Mouse (Mus musculus) mouse embryonic stem cell (cell line): ENCODE data around the gene Fhit.

Experiments
- in situ Hi-C, 2 experiments: fragments of 300-500 bp; cut with MboI; formaldehyde crosslinking; loops; 1 replicate in 1 of 2; 3 replicates in 1 of 2; pipeline ENCODE4 v1.14.3; 2019 to 2020; ENCODE audit warnings: low sequenced_read_pairs in 2 of 2, low pct_unique_long_range_greater_than_20kb in 1 of 2, mixed read lengths in 1 of 2; ENCODE audit not compliant: unreplicated experiment in 1 of 2

The Fhit gene

DNA sequence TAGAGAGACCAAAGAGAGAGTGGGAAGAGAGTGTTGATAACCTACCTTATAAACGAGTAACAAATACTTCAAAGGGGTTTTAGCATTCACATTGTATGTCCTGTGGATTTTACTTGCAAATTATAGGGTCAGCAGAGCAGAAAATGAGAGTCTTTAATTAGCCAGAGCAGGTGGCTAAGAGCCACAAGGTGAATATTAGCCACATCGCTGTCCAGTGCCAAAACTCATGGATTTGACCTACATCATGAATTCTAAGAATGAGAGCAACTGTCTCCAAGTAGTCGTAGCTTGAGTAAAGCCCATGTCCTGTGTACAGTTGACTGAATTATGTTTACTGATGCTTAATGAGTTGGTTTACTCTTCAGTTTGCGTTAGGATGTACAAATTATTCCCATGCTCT is 1039.7 kb downstream of the Fhit start:
- in situ Hi-C loops, result no loop called here

DNA sequence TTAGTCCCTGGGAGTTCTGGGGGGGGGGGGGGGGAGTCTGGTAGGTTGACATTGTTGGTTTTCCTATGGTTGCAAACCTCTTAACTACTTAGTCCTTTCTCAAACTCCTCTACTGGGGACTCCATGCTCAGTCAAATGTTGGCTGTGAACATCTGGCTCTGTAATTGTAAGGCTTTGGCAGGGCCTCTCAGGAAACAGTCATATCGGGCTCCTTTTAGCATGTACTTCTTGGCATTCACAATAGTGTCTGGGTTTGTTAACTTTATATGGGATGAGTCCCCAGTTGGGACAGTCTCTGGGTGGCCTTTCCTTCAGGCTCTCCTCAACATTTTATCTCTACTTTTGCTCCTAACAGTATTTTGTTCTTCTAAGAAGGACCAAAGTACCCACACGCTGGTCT is 1065.6 kb downstream of the Fhit start:
- in situ Hi-C loops, result no loop called here

DNA sequence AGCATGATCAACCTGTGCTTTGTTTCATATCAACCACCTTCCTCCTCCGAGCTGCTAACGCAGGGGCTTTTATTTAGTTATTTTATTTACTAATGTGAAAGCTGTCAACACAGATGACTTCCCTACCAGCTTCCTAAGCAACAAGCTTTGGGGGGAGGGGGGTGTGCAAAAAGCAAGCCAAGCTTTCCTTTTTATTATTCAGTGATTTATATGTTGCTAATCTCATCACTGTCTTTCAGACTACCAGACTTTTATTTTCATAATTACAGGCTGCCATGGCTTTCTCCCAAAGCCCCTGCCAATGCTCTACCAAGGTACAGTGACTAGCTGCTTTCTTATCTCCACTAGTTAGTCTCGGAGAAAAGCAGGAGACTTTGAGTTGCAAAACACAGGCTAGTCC is 1082.8 kb downstream of the Fhit start:
- in situ Hi-C loops, result no loop called here

DNA sequence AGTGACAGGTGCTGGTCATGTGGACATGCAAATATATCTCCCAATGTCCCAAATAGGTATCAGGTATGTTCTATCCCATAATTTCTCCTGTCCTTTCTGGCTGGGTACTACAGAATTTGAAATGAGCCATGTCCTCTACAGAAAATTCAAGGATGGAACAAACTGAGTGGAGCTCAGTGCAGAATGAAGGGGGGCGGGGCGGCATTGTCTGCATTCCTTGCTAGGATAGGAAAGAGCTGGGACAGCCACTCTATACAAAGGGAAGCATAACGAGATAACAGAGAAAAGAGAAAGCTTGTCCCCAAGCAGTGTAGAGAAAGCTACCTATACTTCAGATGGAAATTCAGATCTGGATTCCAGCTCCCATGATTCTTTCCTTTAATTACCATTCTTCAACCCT is 1111.9 kb downstream of the Fhit start:
- in situ Hi-C loops, result no loop called here

DNA sequence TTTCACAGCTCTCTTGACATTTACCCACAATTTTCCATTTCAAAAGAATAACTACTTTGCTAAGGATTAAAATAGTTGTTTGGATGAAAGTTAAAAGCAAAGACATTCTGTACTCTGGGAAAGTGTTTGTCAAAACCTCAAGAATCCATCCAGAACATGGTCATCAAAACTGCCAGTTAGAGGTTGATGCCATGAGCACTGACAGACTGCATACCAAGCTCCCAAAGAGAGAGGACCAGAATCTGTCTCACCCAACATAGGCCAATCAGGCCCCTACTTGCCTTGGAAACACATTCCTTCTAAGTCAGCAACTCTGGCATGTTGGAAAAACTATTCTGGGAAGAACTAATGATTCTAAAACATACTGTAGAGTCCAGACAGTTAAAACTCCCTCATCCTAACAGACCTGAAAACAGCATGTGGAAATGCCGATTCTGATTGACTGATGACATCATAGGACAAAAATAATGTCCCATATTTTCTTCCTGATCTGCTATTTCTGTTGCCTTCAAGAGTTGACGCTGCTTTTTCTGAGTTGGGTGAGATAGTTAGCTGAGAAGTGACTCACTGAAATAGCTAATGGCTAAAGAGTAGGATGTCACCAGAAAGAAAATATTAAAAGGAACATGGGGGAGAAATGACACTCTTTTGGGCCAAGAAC is 1114.6 kb downstream of the Fhit start:
- in situ Hi-C loops, result no loop called here

GRCm38 (mm10) chr14:10046336-10047122 is 1115.3 kb downstream of the Fhit start:
- in situ Hi-C loops, result no loop called here

GRCm38 (mm10) chr14:10038021-10038420 is 1123.8 kb downstream of the Fhit start:
- in situ Hi-C loops, result no loop called here

DNA sequence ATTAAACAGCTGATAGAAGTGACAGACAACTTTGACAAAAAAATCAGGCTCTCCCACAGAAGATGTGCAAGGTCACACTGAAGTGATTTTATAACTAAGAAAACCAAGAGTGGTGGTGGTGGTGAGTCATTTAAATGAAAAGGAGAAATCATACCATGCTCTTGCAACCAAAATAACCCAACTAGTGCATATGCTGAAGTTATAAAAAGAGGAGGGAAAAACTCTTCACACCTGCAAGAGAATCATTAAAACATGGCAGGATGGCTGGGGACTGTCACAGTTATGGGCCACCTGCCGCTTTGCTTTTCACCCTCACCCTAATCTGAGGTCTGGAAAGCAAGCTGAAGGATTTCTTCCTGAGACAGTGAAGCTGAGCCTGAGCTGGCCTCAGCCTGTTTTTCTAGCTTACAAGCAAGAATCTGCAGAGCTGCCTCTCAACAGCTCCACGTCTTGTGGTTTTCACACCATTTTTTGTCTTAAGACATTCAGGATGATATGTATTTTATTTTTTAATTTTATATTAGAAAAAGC is 1125.1 kb downstream of the Fhit start:
- in situ Hi-C loops, result no loop called here

GRCm38 (mm10) chr14:10035682-10036081 is 1126.2 kb downstream of the Fhit start:
- in situ Hi-C loops, result no loop called here

DNA sequence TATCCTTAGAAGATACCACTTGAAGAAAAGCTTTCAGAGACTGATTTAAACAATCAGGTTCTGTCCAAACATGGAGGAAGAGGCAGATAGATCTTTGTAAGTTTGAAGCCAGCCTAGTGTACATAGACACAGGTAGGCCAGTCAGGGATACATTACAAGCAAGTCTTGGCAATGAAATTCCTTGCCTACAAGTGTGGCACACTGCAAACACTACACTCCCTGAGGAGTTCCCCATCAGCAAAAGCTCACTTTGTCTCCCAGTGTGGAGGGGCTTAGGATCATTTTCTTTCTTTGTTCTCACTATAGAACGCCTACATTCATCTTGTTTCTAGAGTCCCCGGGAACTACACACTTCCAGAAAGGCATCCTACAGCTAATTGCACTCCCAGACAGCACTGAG is 1126.6 kb downstream of the Fhit start:
- in situ Hi-C loops, result no loop called here

GRCm38 (mm10) chr14:10023382-10023781 is 1138.5 kb downstream of the Fhit start:
- in situ Hi-C loops, result no loop called here

DNA sequence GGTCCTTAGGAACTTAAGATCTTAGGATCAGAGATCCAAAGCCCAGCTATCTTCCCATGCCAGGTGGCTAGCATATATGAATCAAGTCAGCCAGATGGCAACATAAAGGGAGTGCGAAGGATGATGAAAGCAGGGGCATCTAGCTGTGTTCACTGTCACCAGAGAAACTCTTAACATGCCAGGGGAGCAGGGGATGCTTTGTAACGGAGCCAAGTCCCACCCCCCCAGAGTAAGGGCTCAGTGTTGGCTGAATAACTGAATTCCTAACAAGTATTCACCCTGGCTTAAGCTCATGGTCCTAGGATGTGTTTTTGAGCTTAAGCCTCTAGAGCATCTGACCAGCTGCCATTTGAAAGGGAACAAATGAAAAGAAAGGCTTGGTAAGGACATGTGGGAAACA is 1139.5 kb downstream of the Fhit start:
- in situ Hi-C loops, result no loop called here

GRCm38 (mm10) chr14:10020400-10021140 is 1141.3 kb downstream of the Fhit start:
- in situ Hi-C loops, result no loop called here

- in situ Hi-C loops, result no loop called here
Observed at GRCm38 (mm10) chr14:10013817-10014266, 1148.0 kb downstream of the Fhit start.

GRCm38 (mm10) chr14:10013003-10013816 is 1148.6 kb downstream of the Fhit start:
- in situ Hi-C loops, result no loop called here

DNA sequence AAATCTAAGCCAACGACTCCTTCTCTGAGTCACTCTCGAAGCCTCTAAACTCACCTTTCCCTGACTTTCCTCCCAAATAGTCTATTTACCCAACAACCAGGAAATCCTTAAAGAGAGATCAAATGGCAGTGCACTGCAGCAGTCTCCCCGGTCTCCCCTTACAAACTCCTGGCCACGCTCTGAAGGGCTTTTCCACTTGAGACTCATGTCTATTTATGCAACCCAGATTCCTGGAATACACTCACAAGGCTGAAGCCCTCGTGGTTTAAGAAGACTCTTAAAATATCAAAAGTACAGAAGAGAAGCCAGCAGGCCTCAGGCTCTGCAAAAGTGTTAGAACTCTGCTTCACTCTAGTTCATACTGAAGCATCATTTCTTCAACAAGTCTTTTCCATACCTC is 1155.6 kb downstream of the Fhit start:
- in situ Hi-C loops, result no loop called here

- in situ Hi-C loops, result no loop called here
Observed at GRCm38 (mm10) chr14:10003847-10004246, 1158.0 kb downstream of the Fhit start.

DNA sequence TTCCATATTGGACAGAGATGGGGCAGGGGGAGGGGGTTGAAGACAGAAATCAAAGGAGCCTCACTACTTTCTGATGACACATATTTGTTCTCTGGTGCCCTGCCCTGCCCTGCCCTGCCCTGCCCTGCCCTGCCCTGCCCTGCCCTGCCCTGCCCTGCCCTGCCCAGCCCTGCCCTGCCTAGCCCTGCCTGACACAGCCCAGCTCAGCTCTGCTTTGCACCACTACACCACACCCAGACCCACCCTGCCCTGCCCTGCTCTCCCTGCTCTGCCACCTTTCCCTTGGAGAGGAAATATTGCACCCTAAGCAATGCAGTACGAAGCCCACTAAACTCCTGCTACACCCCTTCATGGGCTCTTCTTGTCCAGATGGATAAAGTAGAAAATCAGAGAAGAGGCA is 1171.2 kb downstream of the Fhit start:
- in situ Hi-C loops, result no loop called here
